Mouse (Mus musculus): ENCODE data around the gene Hjurp. TPM values are rescaled to one million over a fixed set of nuclear protein-coding genes. Genes with fewer than 3 reads are reported as not detected.

The Hjurp gene
- polyA plus RNA-seq, 1 experiment from 2014 or later: 66.4 TPM

DNA sequence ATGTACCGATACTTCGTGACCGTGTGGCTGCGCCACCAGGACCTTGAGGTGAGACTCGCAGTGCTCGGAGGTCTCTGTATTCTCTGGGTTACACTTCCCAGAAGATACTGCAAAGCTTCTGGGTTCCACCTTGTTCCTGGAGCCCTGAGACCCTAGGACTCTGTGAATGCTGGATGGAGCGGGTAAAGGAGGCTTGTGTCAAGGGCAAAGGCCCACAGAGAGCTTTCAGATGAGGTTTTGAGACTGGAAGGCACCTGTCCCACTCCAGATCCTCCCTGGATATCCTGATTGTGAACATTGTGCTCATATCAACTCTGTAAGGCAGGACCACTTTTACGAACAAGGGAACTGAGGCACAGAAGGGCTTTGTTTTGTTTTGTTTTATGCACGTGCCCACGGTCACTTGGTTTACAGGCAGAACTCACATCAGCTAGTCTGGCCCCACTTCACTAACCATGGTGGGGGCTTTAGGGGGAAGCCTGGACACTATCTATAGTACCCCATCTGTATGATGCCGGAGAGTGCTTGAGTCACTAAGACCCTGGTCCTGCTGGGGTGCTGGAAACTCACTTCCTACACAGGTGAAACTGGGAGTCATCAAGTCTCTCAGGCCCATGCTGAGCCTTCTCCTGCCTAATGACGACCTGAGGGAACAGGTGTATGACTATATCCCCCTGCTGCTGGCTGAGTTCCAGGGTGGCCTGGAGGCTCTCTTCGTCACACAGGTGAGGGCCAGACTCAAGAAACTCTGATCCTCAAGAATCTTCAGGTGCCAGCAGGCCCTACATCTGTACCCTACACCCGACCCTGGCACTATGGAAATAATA is 43.8 kb downstream of the Hjurp start:
- WGBS: 70% methylated on average over 14 of the region's 14 CpGs
- Histone ChIP-seq H3K4me3 (ENCODE audit: low read length) (no peak overlapping the region), H3K27ac (ENCODE audit: low read depth, low read length) (no peak overlapping the region)

GRCm38 (mm10) chr1:88232664-88233380 is 44.6 kb downstream of the Hjurp start:
- Histone ChIP-seq H3K4me2 (ENCODE audit: low read length) (no peak overlapping the region), H3K27ac (ENCODE audit: low read depth, low read length) (no peak overlapping the region), H3K27me3 (replicated peaks; ENCODE audit: control insufficient read depth, insufficient read depth, low read length) (no peaks in the 10 kb centered on the region), H3K36me3 (ENCODE audit: control insufficient read depth, insufficient read depth, low read length) (no peaks in the 10 kb centered on the region), H3K4me3 (ENCODE audit: low read length) (no peak overlapping the region), H3K9me3 (ENCODE audit: control insufficient read depth, low read length) (peaks cover 97% of the 10 kb centered on the region), H3K4me1 (ENCODE audit: control insufficient read depth, insufficient read depth, low read depth, low read length) (no peaks in the 10 kb centered on the region), H3K9ac (ENCODE audit: low read depth, low read length) (no peak overlapping the region)
- ATAC-seq: no peak
- WGBS: 53% methylated on average over 3 of the region's 3 CpGs

More for the DNA sequence above, 43.8 kb downstream of the Hjurp start:
- H3K9me3 ChIP-seq (ENCODE audit: control insufficient read depth, low read length): peaks cover 97% of the 10 kb centered on the region
- H3K4me2 ChIP-seq (ENCODE audit: low read length): no peak overlapping the region
- H3K36me3 ChIP-seq (ENCODE audit: control insufficient read depth, insufficient read depth, low read length): no peaks in the 10 kb centered on the region
- no peaks in the 10 kb centered on the region for H3K4me1 ChIP-seq (ENCODE audit: control insufficient read depth, insufficient read depth, low read depth, low read length)
- no peak overlapping the region for H3K9ac ChIP-seq (ENCODE audit: low read depth, low read length)
- no peaks in the 10 kb centered on the region for H3K27me3 ChIP-seq (replicated peaks; ENCODE audit: control insufficient read depth, insufficient read depth, low read length)
- ATAC-seq: no peak

DNA sequence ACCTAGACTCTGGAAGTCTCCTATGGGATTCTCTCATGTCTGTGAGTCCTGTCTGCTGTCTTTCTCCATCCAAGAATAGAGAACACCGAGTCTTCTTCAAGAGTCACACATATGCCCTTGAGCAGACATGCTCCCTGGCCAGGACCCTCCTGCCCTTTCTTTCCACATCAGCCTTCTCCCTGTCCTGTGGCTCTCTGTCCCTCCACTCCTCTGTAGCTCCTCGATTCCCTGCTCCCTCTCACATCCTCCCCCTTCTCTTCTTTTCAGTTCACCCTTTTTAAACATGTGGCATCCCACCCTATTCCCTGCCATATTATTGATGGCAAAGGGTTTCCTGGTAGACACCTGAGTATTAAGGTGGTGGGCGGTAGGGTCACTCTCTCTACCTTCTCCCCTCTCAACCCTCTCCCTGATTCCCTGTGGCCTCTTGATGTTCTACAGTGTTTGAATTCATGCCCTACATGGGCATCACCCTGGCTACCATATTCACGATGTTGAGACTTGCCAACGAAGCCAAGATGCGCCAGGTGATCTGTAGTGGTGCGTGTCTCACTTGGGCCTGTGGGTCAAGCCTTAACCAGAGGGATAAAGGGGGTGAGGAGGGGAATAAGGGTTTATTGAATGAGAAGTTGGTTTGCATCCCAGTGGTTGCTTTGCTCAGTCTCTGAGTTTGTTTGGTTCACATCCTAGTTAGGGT is 45.5 kb downstream of the Hjurp start:
- H3K4me1 ChIP-seq (ENCODE audit: control insufficient read depth, insufficient read depth, low read depth, low read length): no peaks in the 10 kb centered on the region
- H3K9me3 ChIP-seq (ENCODE audit: control insufficient read depth, low read length): peaks cover 96% of the 10 kb centered on the region
- no peak overlapping the region for H3K27ac ChIP-seq (ENCODE audit: low read depth, low read length)
- H3K4me3 ChIP-seq (ENCODE audit: low read length): no peak overlapping the region
- H3K36me3 ChIP-seq (ENCODE audit: control insufficient read depth, insufficient read depth, low read length): no peaks in the 10 kb centered on the region
- WGBS: 71% methylated on average over 7 of the region's 7 CpGs
- no peak overlapping the region for H3K9ac ChIP-seq (ENCODE audit: low read depth, low read length)
- no peak for ATAC-seq
- no peaks in the 10 kb centered on the region for H3K27me3 ChIP-seq (replicated peaks; ENCODE audit: control insufficient read depth, insufficient read depth, low read length)
- no peak overlapping the region for H3K4me2 ChIP-seq (ENCODE audit: low read length)

DNA sequence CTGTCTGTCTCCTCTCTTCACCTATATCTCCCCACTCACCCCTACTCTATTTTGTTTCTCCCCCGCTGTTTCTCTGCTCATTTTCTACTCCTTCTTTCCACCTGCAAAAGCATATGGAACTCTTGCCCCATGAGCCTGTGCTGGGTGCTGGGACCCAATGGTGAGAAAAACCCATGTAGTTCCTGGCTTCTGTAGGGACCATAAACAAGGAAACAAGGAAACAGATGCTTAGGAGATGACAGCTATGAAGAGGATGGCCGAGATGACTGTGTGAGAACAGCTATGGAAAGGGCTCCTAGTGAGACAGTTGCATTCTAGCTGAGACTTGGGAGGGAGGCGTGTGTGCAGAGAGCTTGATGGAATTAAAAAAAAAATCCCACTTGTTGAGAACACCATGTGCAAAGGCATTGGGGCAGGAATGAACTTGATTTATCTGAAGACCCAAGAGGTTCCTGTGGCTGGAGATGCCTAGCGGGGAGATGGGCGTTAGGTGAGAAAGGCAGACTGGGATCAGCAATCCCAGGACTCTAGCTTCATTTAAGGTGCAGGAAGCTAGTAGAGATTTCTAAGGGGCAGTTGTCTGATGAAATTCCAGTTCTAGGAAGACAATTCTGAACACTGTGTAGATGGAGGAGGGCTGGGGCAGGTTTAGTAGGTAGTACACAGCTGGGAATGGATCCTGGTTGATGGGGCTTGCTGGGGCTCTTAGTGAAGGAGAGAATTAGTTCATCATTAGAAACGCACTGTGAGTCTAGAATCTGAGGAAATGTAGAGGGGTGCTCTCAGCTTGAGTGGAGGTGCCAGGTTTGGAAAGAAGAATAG is 46.2 kb downstream of the Hjurp start:
- WGBS: 79% methylated on average over 6 of the region's 6 CpGs
- no peaks in the 10 kb centered on the region for H3K4me1 ChIP-seq (ENCODE audit: control insufficient read depth, insufficient read depth, low read depth, low read length)
- no peak overlapping the region for H3K4me2 ChIP-seq (ENCODE audit: low read length)
- H3K9me3 ChIP-seq (ENCODE audit: control insufficient read depth, low read length): peaks cover 98% of the 10 kb centered on the region
- H3K36me3 ChIP-seq (ENCODE audit: control insufficient read depth, insufficient read depth, low read length): no peaks in the 10 kb centered on the region
- no peak overlapping the region for H3K9ac ChIP-seq (ENCODE audit: low read depth, low read length)
- no peak for ATAC-seq
- no peak overlapping the region for H3K4me3 ChIP-seq (ENCODE audit: low read length)
- H3K27me3 ChIP-seq (replicated peaks; ENCODE audit: control insufficient read depth, insufficient read depth, low read length): no peaks in the 10 kb centered on the region
- no peak overlapping the region for H3K27ac ChIP-seq (ENCODE audit: low read depth, low read length)

DNA sequence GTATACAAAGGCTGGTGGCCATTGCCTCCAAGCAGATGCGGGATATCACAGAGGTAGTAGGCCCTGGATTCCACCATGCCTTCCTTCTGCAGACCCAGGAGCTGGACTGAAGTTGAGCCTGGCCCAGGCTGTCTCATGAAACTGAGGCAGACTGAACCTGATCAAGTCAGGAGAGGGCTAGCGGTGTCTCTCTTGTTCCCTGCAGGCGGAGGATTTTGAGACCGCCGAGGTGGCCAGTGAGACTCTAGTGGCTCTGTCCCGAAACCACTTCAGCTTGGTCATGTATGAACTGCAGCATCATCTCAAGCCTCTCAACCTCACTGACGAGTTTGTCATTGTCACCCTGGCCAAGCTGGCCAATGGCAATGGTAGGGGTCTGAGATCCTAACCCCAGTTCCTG is 47.0 kb downstream of the Hjurp start:
- Histone ChIP-seq H3K27ac (ENCODE audit: low read depth, low read length) (no peak overlapping the region), H3K36me3 (ENCODE audit: control insufficient read depth, insufficient read depth, low read length) (no peaks in the 10 kb centered on the region), H3K4me3 (ENCODE audit: low read length) (no peak overlapping the region), H3K27me3 (replicated peaks; ENCODE audit: control insufficient read depth, insufficient read depth, low read length) (no peaks in the 10 kb centered on the region), H3K9me3 (ENCODE audit: control insufficient read depth, low read length) (peaks cover 98% of the 10 kb centered on the region), H3K9ac (ENCODE audit: low read depth, low read length) (no peak overlapping the region), H3K4me1 (ENCODE audit: control insufficient read depth, insufficient read depth, low read depth, low read length) (no peaks in the 10 kb centered on the region), H3K4me2 (ENCODE audit: low read length) (no peak overlapping the region)
- no peak for ATAC-seq
- WGBS: 78% methylated on average over 7 of the region's 7 CpGs

GRCm38 (mm10) chr1:88229986-88230385 is 47.4 kb downstream of the Hjurp start:
- no peak overlapping the region for H3K4me3 ChIP-seq (ENCODE audit: low read length)
- H3K4me2 ChIP-seq (ENCODE audit: low read length): no peak overlapping the region
- no peaks in the 10 kb centered on the region for H3K36me3 ChIP-seq (ENCODE audit: control insufficient read depth, insufficient read depth, low read length)
- no peak for ATAC-seq
- no peaks in the 10 kb centered on the region for H3K27me3 ChIP-seq (replicated peaks; ENCODE audit: control insufficient read depth, insufficient read depth, low read length)
- H3K27ac ChIP-seq (ENCODE audit: low read depth, low read length): no peak overlapping the region
- 84% methylated on average over 5 of the region's 5 CpGs for WGBS
- H3K9me3 ChIP-seq (ENCODE audit: control insufficient read depth, low read length): peaks cover 96% of the 10 kb centered on the region
- no peak overlapping the region for H3K9ac ChIP-seq (ENCODE audit: low read depth, low read length)
- H3K4me1 ChIP-seq (ENCODE audit: control insufficient read depth, insufficient read depth, low read depth, low read length): no peaks in the 10 kb centered on the region

DNA sequence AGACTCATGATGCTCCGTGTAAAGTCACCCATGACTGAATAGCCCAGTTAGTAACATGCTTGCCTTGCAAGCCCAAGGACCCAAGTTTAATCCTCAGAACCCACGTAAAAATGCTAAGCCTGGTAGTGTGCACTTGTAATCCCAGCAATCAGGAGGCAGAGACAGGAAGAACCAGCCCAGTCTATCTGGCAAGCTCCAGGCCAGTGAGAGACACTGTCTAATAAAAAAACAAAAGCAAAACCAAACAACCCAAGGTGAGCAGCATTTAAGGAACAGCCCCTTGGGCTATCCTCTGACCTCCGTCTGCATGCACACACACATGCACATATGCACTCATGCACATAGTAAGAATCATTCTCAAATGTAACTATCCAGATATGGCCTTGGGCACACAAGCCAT is 47.9 kb downstream of the Hjurp start:
- WGBS: 83% methylated on average over 3 of the region's 3 CpGs
- H3K4me1 ChIP-seq (ENCODE audit: control insufficient read depth, insufficient read depth, low read depth, low read length): no peaks in the 10 kb centered on the region
- no peaks in the 10 kb centered on the region for H3K36me3 ChIP-seq (ENCODE audit: control insufficient read depth, insufficient read depth, low read length)
- H3K27me3 ChIP-seq (replicated peaks; ENCODE audit: control insufficient read depth, insufficient read depth, low read length): no peaks in the 10 kb centered on the region
- H3K9me3 ChIP-seq (ENCODE audit: control insufficient read depth, low read length): peaks cover 92% of the 10 kb centered on the region
- ATAC-seq: no peak
- no peak overlapping the region for H3K4me3 ChIP-seq (ENCODE audit: low read length)
- no peak overlapping the region for H3K9ac ChIP-seq (ENCODE audit: low read depth, low read length)
- H3K27ac ChIP-seq (ENCODE audit: low read depth, low read length): no peak overlapping the region
- H3K4me2 ChIP-seq (ENCODE audit: low read length): no peak overlapping the region

- H3K4me1 ChIP-seq (ENCODE audit: control insufficient read depth, insufficient read depth, low read depth, low read length): no peaks in the 10 kb centered on the region
- 70% methylated on average over 7 of the region's 7 CpGs for WGBS
- H3K27me3 ChIP-seq (replicated peaks; ENCODE audit: control insufficient read depth, insufficient read depth, low read length): no peaks in the 10 kb centered on the region
- no peak overlapping the region for H3K4me3 ChIP-seq (ENCODE audit: low read length)
- no peak overlapping the region for H3K9ac ChIP-seq (ENCODE audit: low read depth, low read length)
- no peak overlapping the region for H3K27ac ChIP-seq (ENCODE audit: low read depth, low read length)
- H3K36me3 ChIP-seq (ENCODE audit: control insufficient read depth, insufficient read depth, low read length): no peaks in the 10 kb centered on the region
- no peak overlapping the region for H3K4me2 ChIP-seq (ENCODE audit: low read length)
- peaks cover 77% of the 10 kb centered on the region for H3K9me3 ChIP-seq (ENCODE audit: control insufficient read depth, low read length)
- ATAC-seq: no peak
Measured at GRCm38 (mm10) chr1:88228121-88228520, 49.3 kb downstream of the Hjurp start.
